In genomic region chr12:8443917-8444453, GRCm38 (mm10) we compare ENCODE assay signal across 12 mouse cellular contexts. TPM values are rescaled to one million over a fixed set of nuclear protein-coding genes. Genes with fewer than 3 reads are reported as not detected.
DNase-seq lines count a peak whose midpoint lies in the region; ATAC-seq lines count a peak whose summit lies in the region.
"Had no signal": no experiment of that assay in that cellular context is flagged by ENCODE, and none has a peak within 500 bp of the region (broad histone marks: within the 10 kb centered on the region; RNA-seq: fewer than 3 reads in every experiment).

No protein-coding gene starts in this region.

- intact Hi-C loops in heart, postnatal 36 days (cut with DNase I): loop anchor here (1.0 kb wide), 2 partner anchors 54 to 87 kb away; no protein-coding TSS in a partner anchor

- peaks cover 29% of the 10 kb centered on the region for H3K4me1 ChIP-seq in lung, embryonic 16.5 days (replicated peaks; ENCODE audit: control insufficient read depth, insufficient read depth, low read length)

- no peaks in the 10 kb centered on the region for H3K27me3 ChIP-seq in lung, embryonic 16.5 days (ENCODE audit: control insufficient read depth, insufficient read depth, low read depth, low read length)
- H3K27me3 ChIP-seq: embryonic facial prominence, embryonic 15.5 days; limb, embryonic 15.5 days had no signal

- no peak overlapping the region for H3K4me3 ChIP-seq in lung, embryonic 16.5 days (ENCODE audit: low read length)
- H3K4me3 ChIP-seq: embryonic facial prominence, embryonic 15.5 days; limb, embryonic 15.5 days had no signal

- H3K4me2 ChIP-seq in lung, embryonic 16.5 days (ENCODE audit: low read depth, low read length): no peak overlapping the region
- H3K4me2 ChIP-seq: embryonic facial prominence, embryonic 15.5 days; limb, embryonic 15.5 days had no signal

- ATAC-seq in lung, embryonic 16.5 days (ENCODE audit: low read depth): no peak
- no peak for ATAC-seq in frontal cortex, adult (ENCODE audit: low TSS enrichment)
- ATAC-seq: forebrain, postnatal 0 days had no signal

- no peaks in the 10 kb centered on the region for H3K36me3 ChIP-seq in lung, embryonic 16.5 days (ENCODE audit: control insufficient read depth, insufficient read depth, low read length)
- H3K36me3 ChIP-seq: embryonic facial prominence, embryonic 15.5 days; limb, embryonic 15.5 days had no signal

- WGBS in lung, embryonic 16.5 days: 67% methylated on average over 4 of the region's 4 CpGs

- peak overlapping the region; percentile 27 for H3K27ac ChIP-seq in lung, embryonic 16.5 days (ENCODE audit: low read length)
- H3K27ac ChIP-seq: embryonic facial prominence, embryonic 15.5 days had no signal

- H3K9ac ChIP-seq in lung, embryonic 16.5 days (ENCODE audit: low read length): no peak overlapping the region
- H3K9ac ChIP-seq: embryonic facial prominence, embryonic 15.5 days; forebrain, postnatal 0 days; limb, embryonic 15.5 days had no signal

- H3K9me3 ChIP-seq in lung, embryonic 16.5 days (ENCODE audit: control insufficient read depth, low read length): no peaks in the 10 kb centered on the region
- H3K9me3 ChIP-seq: embryonic facial prominence, embryonic 15.5 days; limb, embryonic 15.5 days had no signal

- peak; percentile 53 for DNase-seq in gastrocnemius, adult 18-20 months (ENCODE audit: low spot score)
- no peak for DNase-seq in gastrocnemius, postnatal 10 days
- DNase-seq in lung, postnatal 25 days (ENCODE audit: low spot score): no peak
- DNase-seq in heart, postnatal 36 days: peak; percentile 60 to 68
- peak; percentile 63 for DNase-seq in skeletal muscle tissue, adult 2 months (ENCODE audit: low read depth, low spot score)
- no peak for DNase-seq in right cerebral cortex, postnatal 10 days (ENCODE audit: low spot score in 2 of 2)
- DNase-seq: B cell, adult 2 months; forebrain, postnatal 0 days had no signal

RNA-seq across cellular contexts. Expression of gene Rhob, which starts 55.8 kb away (rescaled TPM):
- total RNA-seq in gastrocnemius, adult 18-20 months (2021): 10 to 100 TPM; 43.6 to 79.2 TPM
- total RNA-seq in gastrocnemius, postnatal 10 days (2021): 10 to 100 TPM; 80.5 to 82.4 TPM
- 47.8 and 49.2 TPM in 2 replicates for polyA plus RNA-seq in lung, embryonic 16.5 days (2015; fragmentation: Nextera tagmentation; extraction: Ambion mirVana)
- 100 to 1,000 TPM; 145 to 186 TPM for total RNA-seq in heart, postnatal 36 days (2021)

Comparison
In these comparisons a context has a peak if more than half of its experiments do, and no peak if none do; other contexts are left out.
1. DNase-seq: peak in gastrocnemius, adult 18-20 months (single experiment), heart, postnatal 36 days (2 of 2) and skeletal muscle tissue, adult 2 months (single experiment); none in gastrocnemius, postnatal 10 days (single experiment), lung, postnatal 25 days (single experiment) and right cerebral cortex, postnatal 10 days (0 of 2).